Mouse (Mus musculus) lung, embryonic 14.5 days (tissue): ENCODE measurements around the gene Naaladl2. TPM values are rescaled to one million over a fixed set of nuclear protein-coding genes. Genes with fewer than 3 reads are reported as not detected.

Source experiments
- ATAC-seq: fragments of 200-750 bp; cut with Nextera tagmentation; 2 replicates; pipeline ENCODE4 v1.8.0; 2017; ENCODE audit warnings: mild to moderate bottlenecking, moderate TSS enrichment, moderate library complexity; ENCODE audit not compliant: insufficient read depth
- DNase-seq: peaks from one replicate; pipeline ENCODE4 v3.0.0-alpha.2; 2015
- H3K27ac ChIP-seq: fragments of 300-500 bp; sonication (generic); 2 replicates; pipeline ENCODE4 v1.5.1; 2014; ENCODE audit warnings: low read depth, mild to moderate bottlenecking, moderate library complexity
- H3K27me3 ChIP-seq: fragments of 300-500 bp; sonication (generic); 2 replicates; pipeline ENCODE4 v1.6.1; 2014; ENCODE audit warnings: low read length, control low read depth; ENCODE audit not compliant: insufficient read depth
- H3K36me3 ChIP-seq: fragments of 300-500 bp; sonication (generic); 2 replicates; pipeline ENCODE4 v1.6.1; 2014; ENCODE audit warnings: control low read depth; ENCODE audit not compliant: insufficient read depth
- H3K4me1 ChIP-seq: fragments of 300-500 bp; sonication (generic); 2 replicates; pipeline ENCODE4 v1.6.1; 2014; ENCODE audit warnings: antibody characterized with exemption, control low read depth; ENCODE audit not compliant: insufficient read depth
- H3K4me2 ChIP-seq: fragments of 300-500 bp; sonication (generic); 2 replicates; pipeline ENCODE4 v1.6.1; 2014; ENCODE audit warnings: mild to moderate bottlenecking
- H3K4me3 ChIP-seq: fragments of 300-500 bp; sonication (generic); 2 replicates; pipeline ENCODE4 v1.5.1; 2014; ENCODE audit warnings: low read depth, low read length
- H3K9ac ChIP-seq: fragments of 300-500 bp; sonication (generic); 2 replicates; pipeline ENCODE4 v1.6.1; 2014
- H3K9me3 ChIP-seq: fragments of 300-500 bp; sonication (generic); 2 replicates; pipeline ENCODE4 v1.6.1; 2016; ENCODE audit warnings: low read depth, low read length, control low read depth
- CTCF ChIP-seq: IDR thresholded peaks from 2 replicates; pipeline ENCODE4 v1.5.1; 2016; ENCODE audit warnings: antibody characterized with exemption, low read depth
- WGBS: fragments of 180-500 bp; shearing (Covaris S2); extraction: QIAGEN DNeasy Blood & Tissue Kit; methylation state at CpG from one replicate; pipeline ENCODE4 v1.1.7; 2014; 5-methylcytosine and 5-hydroxymethylcytosine counted together
- polyA plus RNA-seq: library from polyadenylated mRNA; unstranded; fragments of >200 nt; fragmentation: Nextera tagmentation; extraction: Ambion mirVana; gene quantifications from 2 replicates; pipeline ENCODE4 v1.2.1, GENCODE M21; 2014

Gene Naaladl2
- polyA plus RNA-seq, 1 experiment from 2014 or later = 1.8 TPM

DNA sequence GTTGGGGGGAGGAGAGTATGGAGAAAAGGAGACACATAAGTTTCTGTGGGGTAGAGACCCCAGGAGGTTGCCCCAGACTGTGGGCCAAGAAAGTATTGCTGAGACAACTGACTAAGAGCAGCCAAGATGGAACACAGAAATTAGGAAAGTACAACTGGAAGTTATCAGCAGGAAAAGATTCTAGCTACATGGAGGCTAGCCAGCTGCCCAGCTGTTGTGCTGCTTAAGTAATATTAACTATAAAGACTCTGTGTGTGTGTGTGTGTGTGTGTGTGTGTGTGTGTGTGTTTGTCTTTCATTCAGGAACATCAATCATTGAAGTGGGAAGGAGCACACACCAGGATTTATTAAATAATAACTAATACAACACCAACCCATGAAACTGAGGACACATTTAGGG is 1326.5 kb downstream of the Naaladl2 start:
- Histone ChIP-seq H3K27ac (no peak overlapping the region), H3K4me3 (no peak overlapping the region), H3K36me3 (no peaks in the 10 kb centered on the region), H3K4me2 (no peak overlapping the region), H3K27me3 (no peaks in the 10 kb centered on the region), H3K4me1 (no peaks in the 10 kb centered on the region), H3K9me3 (no peaks in the 10 kb centered on the region), H3K9ac (no peak overlapping the region)
- no peak for TF ChIP-seq CTCF
- ATAC-seq = no peak
- peak; percentile 59 for DNase-seq

DNA sequence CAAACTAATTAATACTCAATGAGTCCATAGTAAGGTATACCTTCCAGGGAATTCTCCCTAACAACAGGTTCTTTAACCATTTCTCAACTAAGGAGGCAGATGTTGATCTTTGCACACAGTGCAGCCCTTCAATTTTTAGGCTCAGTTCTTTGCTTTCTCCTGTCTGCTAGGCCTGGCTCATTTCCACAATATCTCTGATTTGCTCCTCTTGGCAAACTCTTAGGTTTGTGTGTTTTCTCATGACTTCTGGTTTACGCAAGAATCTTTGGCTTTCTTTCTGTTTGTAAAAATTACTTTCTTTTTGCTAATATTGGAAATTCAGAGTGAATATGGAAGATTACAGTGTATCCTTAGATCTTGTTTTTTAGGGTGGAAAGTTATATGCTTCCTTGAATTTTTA is 1385.3 kb downstream of the Naaladl2 start:
- no peak overlapping the region for H3K4me3 ChIP-seq
- H3K36me3 ChIP-seq = no peaks in the 10 kb centered on the region
- H3K9ac ChIP-seq = no peak overlapping the region
- no peaks in the 10 kb centered on the region for H3K27me3 ChIP-seq
- no peaks in the 10 kb centered on the region for H3K9me3 ChIP-seq
- 80% methylated on average over 1 of the region's 1 CpGs for WGBS
- TF ChIP-seq CTCF = no peak
- no peak overlapping the region for H3K27ac ChIP-seq
- DNase-seq (peak; percentile 13), ATAC-seq (no peak)
- H3K4me2 ChIP-seq = no peak overlapping the region
- no peaks in the 10 kb centered on the region for H3K4me1 ChIP-seq
